Mouse (Mus musculus) liver, embryonic 13.5 days (tissue): ENCODE measurements around the gene Serinc5. TPM values are rescaled to one million over a fixed set of nuclear protein-coding genes. Genes with fewer than 3 reads are reported as not detected.
A peak's percentile ranks its signal among the peaks of the same experiment; 100 is the strongest.

Experiments
- ATAC-seq: fragments of 200-750 bp; cut with Nextera tagmentation; 2 replicates; pipeline ENCODE4 v1.8.0; 2017; ENCODE audit warnings: low read depth, mild to moderate bottlenecking, moderate number of reproducible peaks, moderate library complexity
- DNase-seq: peaks from one replicate; pipeline ENCODE4 v3.0.0; 2022
- H3K27ac ChIP-seq: fragments of 300-500 bp; sonication (generic); 2 replicates; pipeline ENCODE4 v1.5.1; 2015; ENCODE audit warnings: moderate library complexity, mild to moderate bottlenecking, inconsistent platforms
- H3K27me3 ChIP-seq: fragments of 300-500 bp; sonication (generic); 2 replicates; pipeline ENCODE4 v1.6.1; 2015; ENCODE audit warnings: mild to moderate bottlenecking, inconsistent platforms
- H3K36me3 ChIP-seq: fragments of 300-500 bp; sonication (generic); 2 replicates; pipeline ENCODE4 v1.6.1; 2015; ENCODE audit warnings: mild to moderate bottlenecking, inconsistent platforms
- H3K4me1 ChIP-seq: fragments of 300-500 bp; sonication (generic); replicated peaks from 2 replicates; pipeline ENCODE4 v1.6.1; 2015; ENCODE audit warnings: inconsistent platforms
- H3K4me2 ChIP-seq: fragments of 300-500 bp; sonication (generic); 2 replicates; pipeline ENCODE4 v1.6.1; 2015; ENCODE audit warnings: inconsistent platforms, mild to moderate bottlenecking, moderate library complexity
- H3K4me3 ChIP-seq: fragments of 300-500 bp; sonication (generic); replicated peaks from 2 replicates; pipeline ENCODE4 v1.5.1; 2015; ENCODE audit warnings: mild to moderate bottlenecking, inconsistent platforms
- H3K9ac ChIP-seq: fragments of 300-500 bp; sonication (generic); 2 replicates; pipeline ENCODE4 v1.6.1; 2015; ENCODE audit warnings: mild to moderate bottlenecking, inconsistent platforms
- H3K9me3 ChIP-seq: fragments of 300-500 bp; sonication (generic); replicated peaks from 2 replicates; pipeline ENCODE4 v1.6.1; 2016; ENCODE audit warnings: inconsistent platforms
- WGBS: fragments of 180-500 bp; shearing (Covaris S2); methylation state at CpG from one replicate; pipeline ENCODE4 v1.1.7; 2015; ENCODE audit not compliant: insufficient replicate concordance; 5-methylcytosine and 5-hydroxymethylcytosine counted together
- polyA plus RNA-seq: library from polyadenylated mRNA; unstranded; fragments of >200 nt; fragmentation: Nextera tagmentation; extraction: Ambion mirVana; gene quantifications from 2 replicates; pipeline ENCODE4 v1.2.1, GENCODE M21; 2015

Gene Serinc5
- polyA plus RNA-seq, 1 experiment from 2014 or later, result 14.7 TPM

DNA sequence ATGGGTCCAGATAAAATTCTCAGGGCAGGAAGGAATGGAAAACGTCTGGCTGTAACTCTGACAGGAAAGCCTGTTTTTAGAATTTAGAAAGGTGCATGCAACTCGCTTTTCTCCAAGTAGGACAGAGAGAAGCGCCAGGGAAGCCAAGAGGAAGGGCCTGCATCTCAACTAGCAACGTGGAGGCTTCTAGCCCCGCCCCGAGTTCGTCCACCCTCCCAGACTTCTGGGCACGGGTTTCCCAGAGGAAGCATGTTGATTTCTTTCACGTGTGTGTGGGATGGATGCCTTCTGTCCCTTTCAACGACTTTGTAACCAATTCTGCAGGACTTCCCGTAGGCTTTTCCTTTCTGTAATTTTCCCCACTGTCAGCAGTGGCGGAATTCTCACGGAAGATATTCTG is 118.9 kb downstream of the Serinc5 start:
- Histone ChIP-seq H3K4me1 (peaks cover 17% of the 10 kb centered on the region), H3K9ac (no peak overlapping the region), H3K27ac (no peak overlapping the region), H3K4me3 (no peak overlapping the region), H3K4me2 (no peak overlapping the region), H3K27me3 (no peaks in the 10 kb centered on the region; the same call in 1 of the 2 replicates), H3K36me3 (no peaks in the 10 kb centered on the region), H3K9me3 (no peaks in the 10 kb centered on the region)
- WGBS, result 45% methylated on average over 13 of the region's 13 CpGs
- ATAC-seq (no peak), DNase-seq (no peak)

DNA sequence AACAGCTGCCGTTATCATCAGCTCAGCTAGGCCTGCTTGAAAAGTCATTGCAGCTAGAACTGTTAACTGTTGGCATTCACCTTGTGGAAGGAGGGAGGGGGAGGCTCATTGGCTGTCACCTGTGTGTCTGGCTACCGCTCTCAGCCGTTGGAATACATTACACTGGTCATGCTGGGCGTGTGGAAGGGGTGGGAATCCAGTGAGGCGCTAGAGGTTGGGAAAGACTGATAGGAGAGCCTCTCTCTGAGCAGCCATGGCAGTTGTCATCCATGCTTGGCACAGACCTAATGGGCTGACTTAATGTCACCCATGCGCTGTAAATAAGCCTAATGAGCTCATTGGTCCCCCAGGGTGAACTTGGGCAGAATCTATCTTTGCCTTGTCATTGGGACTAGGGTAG is 120.9 kb downstream of the Serinc5 start:
- H3K4me3 ChIP-seq, result no peak overlapping the region
- 64% methylated on average over 6 of the region's 6 CpGs for WGBS
- H3K36me3 ChIP-seq, result no peaks in the 10 kb centered on the region
- H3K4me1 ChIP-seq, result peaks cover 17% of the 10 kb centered on the region
- DNase-seq (no peak), ATAC-seq (no peak)
- no peaks in the 10 kb centered on the region for H3K9me3 ChIP-seq
- H3K27me3 ChIP-seq, result no peaks in the 10 kb centered on the region; the same call in 1 of the 2 replicates
- no peak overlapping the region for H3K9ac ChIP-seq
- H3K27ac ChIP-seq, result no peak overlapping the region
- H3K4me2 ChIP-seq, result no peak overlapping the region

DNA sequence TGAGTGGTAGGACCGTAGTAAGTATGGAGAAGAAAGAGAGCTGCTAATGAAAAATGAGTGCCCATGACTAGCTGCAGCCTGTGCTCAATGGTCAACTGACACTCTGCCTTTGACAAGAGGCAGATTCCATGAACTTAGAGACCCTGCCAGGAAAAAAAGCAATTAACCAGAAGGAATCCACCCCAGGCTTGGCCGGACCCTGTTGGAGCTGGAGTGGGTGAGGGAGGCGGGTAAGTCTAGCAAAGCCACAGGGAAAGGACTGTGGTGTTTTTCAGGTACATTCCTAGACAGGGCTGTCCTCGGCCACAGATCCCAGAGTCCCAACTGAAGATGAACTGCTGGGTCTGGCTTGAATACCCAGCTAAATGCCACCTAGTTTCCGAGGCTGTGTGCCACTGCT is 121.9 kb downstream of the Serinc5 start:
- no peak overlapping the region for H3K4me2 ChIP-seq
- ATAC-seq (no peak), DNase-seq (no peak)
- H3K27me3 ChIP-seq, result no peaks in the 10 kb centered on the region; the same call in 1 of the 2 replicates
- no peaks in the 10 kb centered on the region for H3K9me3 ChIP-seq
- H3K27ac ChIP-seq, result no peak overlapping the region
- H3K9ac ChIP-seq, result no peak overlapping the region
- 66% methylated on average over 5 of the region's 5 CpGs for WGBS
- no peak overlapping the region for H3K4me3 ChIP-seq
- no peaks in the 10 kb centered on the region for H3K36me3 ChIP-seq
- peaks cover 12% of the 10 kb centered on the region; the same call in 1 of the 2 replicates for H3K4me1 ChIP-seq

DNA sequence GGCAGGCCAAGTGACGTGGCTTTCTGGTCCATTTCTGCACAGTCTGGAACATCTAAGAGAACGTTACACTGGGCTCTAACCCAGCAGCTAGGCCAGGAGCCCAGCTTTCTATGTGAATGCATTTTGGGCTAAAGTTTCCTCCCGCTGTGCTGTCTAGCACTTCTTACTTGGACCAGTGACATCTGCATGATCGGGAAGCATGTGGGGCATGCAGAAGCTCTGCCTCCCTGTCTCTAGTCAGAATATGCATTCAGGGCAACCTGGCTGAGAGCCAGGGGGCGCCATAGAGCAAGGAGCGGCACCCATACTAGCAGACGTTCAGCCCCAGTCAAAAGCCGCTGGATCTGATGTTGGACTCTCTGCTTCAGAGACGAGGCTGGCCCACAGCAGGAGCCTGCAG is 122.4 kb downstream of the Serinc5 start:
- Histone ChIP-seq H3K9me3 (no peaks in the 10 kb centered on the region), H3K9ac (no peak overlapping the region), H3K4me3 (no peak overlapping the region), H3K27ac (no peak overlapping the region), H3K36me3 (no peaks in the 10 kb centered on the region), H3K27me3 (no peaks in the 10 kb centered on the region; the same call in 1 of the 2 replicates), H3K4me2 (peak overlapping the region; percentile 17; the same call in 1 of the 2 replicates), H3K4me1 (0 out of 2 replicates have a peak, but pooled peaks cover 9% of the 10 kb centered on the region)
- peak; percentile 67 for DNase-seq
- ATAC-seq, result peak; percentile 55; the same call in 1 of the 2 replicates
- WGBS, result 30% methylated on average over 9 of the region's 9 CpGs

DNA sequence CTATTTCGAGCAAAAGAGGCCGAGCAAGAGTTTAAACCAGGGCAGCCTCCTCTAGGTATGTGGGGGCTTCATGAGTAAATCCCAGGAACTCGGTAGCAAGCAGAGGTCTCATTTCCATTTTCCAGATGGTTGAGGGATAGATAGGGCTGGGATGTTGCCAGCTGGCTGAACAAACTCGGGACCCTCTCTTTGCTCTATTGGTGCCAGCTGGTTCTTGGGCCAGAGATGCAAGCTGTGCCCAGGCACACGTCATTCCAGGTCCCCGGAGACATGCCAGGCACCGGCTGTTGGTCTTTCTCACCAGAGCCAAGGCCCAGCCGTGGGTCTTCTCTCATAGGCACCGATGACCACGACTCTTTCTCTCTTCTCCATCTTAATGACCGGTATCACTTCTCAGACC is 122.8 kb downstream of the Serinc5 start:
- Histone ChIP-seq H3K4me1 (0 out of 2 replicates have a peak, but pooled peaks cover 9% of the 10 kb centered on the region), H3K9ac (no peak overlapping the region), H3K36me3 (no peaks in the 10 kb centered on the region), H3K4me3 (no peak overlapping the region), H3K27me3 (no peaks in the 10 kb centered on the region; the same call in 1 of the 2 replicates), H3K27ac (no peak overlapping the region), H3K9me3 (no peaks in the 10 kb centered on the region), H3K4me2 (peak overlapping the region; percentile 17; the same call in 1 of the 2 replicates)
- ATAC-seq (no peak), DNase-seq (no peak)
- 79% methylated on average over 11 of the region's 11 CpGs for WGBS

DNA sequence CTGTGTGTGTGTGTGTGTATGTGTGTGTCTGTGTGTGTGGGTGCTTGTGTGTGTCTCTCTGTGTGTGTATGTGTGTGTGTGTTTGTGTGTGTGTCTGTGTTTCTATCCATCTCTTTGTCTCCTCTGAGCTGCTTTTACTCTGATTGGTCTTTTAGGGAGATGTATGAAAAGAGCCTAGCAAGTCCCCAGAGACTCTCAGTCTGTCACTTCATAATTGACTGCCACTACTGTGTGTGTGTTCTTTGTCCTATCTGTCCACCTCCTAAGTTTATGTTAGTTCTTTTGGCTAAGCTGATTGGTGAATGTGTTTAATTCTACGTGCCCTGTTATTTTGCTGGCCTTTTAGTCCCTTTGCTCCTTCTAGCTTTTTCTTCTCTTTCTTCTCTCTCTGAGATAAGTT is 124.8 kb downstream of the Serinc5 start:
- ATAC-seq (no peak), DNase-seq (no peak)
- Histone ChIP-seq H3K36me3 (no peaks in the 10 kb centered on the region), H3K9ac (no peak overlapping the region), H3K27ac (no peak overlapping the region), H3K9me3 (no peaks in the 10 kb centered on the region), H3K4me3 (no peak overlapping the region), H3K4me2 (no peak overlapping the region), H3K4me1 (peaks cover 12% of the 10 kb centered on the region; the same call in 1 of the 2 replicates), H3K27me3 (no peaks in the 10 kb centered on the region; the same call in 1 of the 2 replicates)
- 68% methylated on average over 1 of the region's 1 CpGs for WGBS

DNA sequence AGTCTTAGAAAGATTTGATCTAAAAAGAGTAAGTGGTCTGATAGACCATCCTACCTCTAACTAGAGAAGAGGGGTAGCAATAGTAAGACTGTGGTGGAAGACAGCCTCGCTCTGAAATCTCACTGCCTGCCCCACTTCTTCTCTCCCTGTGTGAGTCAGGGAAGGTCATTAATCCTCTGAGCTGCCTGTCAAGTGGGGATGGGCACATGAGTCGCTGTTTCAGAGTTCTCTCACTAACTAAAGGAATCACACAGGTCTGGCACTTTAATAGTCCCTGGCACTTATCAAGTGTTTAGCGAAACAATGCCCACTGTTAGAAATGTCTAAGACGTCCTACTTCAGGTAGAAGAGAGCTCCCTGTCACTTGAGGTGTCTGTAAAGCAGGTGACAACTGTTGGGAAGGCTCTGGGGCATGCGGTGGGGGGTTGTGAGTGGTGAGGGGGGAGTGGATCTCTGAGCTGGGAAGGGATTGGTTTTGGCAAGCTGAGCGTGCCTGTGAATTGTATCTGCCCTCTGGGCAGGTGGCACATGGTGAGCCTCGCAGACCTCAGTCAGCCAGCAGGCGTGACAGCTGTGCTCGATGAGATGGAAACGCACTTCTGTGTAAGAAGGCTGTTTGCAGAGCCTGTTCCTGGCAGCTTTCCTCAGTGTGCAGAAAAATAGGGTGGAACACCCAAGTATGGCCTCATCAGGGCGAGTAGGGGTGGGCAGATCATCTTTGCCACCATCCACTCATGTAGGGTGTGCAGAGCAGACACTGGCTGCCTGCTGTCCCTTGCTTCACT is 125.8 kb downstream of the Serinc5 start:
- Histone ChIP-seq H3K36me3 (no peaks in the 10 kb centered on the region), H3K27me3 (no peaks in the 10 kb centered on the region; the same call in 1 of the 2 replicates), H3K4me1 (peaks cover 20% of the 10 kb centered on the region), H3K9ac (no peak overlapping the region), H3K9me3 (no peaks in the 10 kb centered on the region), H3K27ac (no peak overlapping the region), H3K4me2 (no peak overlapping the region), H3K4me3 (no peak overlapping the region)
- DNase-seq (no peak), ATAC-seq (no peak)
- WGBS, result 65% methylated on average over 11 of the region's 11 CpGs

DNA sequence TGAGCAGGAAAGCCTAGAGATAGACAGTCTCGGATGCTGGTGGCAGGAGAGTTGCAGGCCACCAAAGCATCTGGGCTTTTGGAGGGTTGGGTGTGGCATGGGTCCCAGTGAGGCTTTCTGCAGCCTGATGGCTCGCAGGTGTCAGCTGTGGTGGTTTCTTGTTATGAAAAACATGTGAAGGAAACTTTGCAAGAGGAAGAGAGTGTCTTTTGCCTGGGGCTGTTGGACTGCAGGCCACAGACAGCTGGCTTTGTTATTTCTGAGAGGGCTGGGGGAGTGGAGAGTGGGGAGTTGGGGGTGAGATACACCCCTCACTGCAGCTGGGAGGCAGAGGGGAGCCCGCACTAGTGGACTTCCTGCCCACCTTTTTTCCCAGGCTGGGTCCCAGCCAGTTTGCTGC is 127.9 kb downstream of the Serinc5 start:
- no peaks in the 10 kb centered on the region for H3K27me3 ChIP-seq
- H3K4me3 ChIP-seq, result no peak overlapping the region
- H3K9me3 ChIP-seq, result no peaks in the 10 kb centered on the region
- H3K4me1 ChIP-seq, result peaks cover 35% of the 10 kb centered on the region
- H3K9ac ChIP-seq, result no peak overlapping the region
- 58% methylated on average over 3 of the region's 3 CpGs for WGBS
- no peak overlapping the region for H3K4me2 ChIP-seq
- no peak for ATAC-seq
- H3K27ac ChIP-seq, result no peak overlapping the region
- no peaks in the 10 kb centered on the region for H3K36me3 ChIP-seq
- DNase-seq, result no peak

DNA sequence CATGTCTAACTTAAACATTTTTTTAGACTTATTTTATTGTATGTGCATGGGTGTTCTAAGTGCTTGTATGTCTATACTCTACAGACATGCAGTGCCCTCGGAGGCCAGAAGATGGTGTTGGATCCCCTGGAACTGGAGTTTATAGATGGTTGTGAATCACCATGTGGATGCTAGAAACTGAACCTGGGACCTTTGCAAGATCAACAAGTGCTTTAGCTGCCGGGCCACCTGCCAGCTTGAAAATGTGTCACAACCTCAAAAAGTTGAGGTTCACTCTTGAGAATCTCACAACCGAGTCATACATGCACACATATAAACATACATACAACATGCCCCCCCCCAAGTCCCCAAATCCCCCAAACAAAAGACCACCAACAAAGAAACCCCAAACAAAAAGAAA is 129.0 kb downstream of the Serinc5 start:
- no peak overlapping the region for H3K9ac ChIP-seq
- ATAC-seq, result no peak
- H3K4me3 ChIP-seq, result no peak overlapping the region

DNA sequence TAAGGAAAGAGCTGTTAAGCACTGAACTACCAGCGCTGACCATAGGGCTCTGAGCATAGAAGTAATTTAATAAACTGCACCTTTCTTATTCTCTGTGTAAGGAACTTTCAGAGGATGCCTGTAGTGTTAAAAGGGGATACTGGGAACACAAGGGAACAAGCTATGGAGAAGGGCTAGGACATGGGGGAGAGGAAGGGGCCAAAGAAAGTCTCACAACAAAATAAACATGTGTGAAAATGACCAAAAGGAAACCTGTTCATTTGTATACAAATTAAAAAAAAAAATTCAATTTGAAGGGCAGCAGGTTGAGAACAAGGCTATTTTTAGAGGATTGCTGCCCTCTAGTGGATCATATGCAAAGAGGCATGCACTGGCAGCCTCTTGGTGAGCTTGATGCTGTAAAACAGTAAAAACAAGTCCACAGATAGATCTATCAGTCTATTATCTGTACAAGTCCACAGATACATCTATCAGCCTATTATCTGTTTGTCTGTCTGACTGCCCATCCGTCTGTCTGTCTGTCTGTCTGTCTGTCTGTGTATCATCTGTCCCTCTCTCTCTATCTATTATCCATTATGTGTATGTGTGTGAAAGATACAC is 129.9 kb downstream of the Serinc5 start:
- peak overlapping the region; percentile 95 for H3K27ac ChIP-seq
- no peak for ATAC-seq
- WGBS, result 6% methylated on average over 2 of the region's 2 CpGs
- peaks cover 40% of the 10 kb centered on the region for H3K4me1 ChIP-seq
- DNase-seq, result peak; percentile 24
- no peak overlapping the region for H3K4me3 ChIP-seq
- H3K36me3 ChIP-seq, result no peaks in the 10 kb centered on the region
- H3K9me3 ChIP-seq, result no peaks in the 10 kb centered on the region
- H3K4me2 ChIP-seq, result no peak overlapping the region
- no peak overlapping the region for H3K9ac ChIP-seq
- H3K27me3 ChIP-seq, result no peaks in the 10 kb centered on the region

More for the DNA sequence above, 129.0 kb downstream of the Serinc5 start:
- no peaks in the 10 kb centered on the region for H3K36me3 ChIP-seq
- no peak overlapping the region for H3K27ac ChIP-seq
- no peaks in the 10 kb centered on the region for H3K27me3 ChIP-seq
- 81% methylated on average over 3 of the region's 3 CpGs for WGBS
- no peak for DNase-seq
- peaks cover 40% of the 10 kb centered on the region for H3K4me1 ChIP-seq
- no peak overlapping the region for H3K4me2 ChIP-seq
- H3K9me3 ChIP-seq, result no peaks in the 10 kb centered on the region

DNA sequence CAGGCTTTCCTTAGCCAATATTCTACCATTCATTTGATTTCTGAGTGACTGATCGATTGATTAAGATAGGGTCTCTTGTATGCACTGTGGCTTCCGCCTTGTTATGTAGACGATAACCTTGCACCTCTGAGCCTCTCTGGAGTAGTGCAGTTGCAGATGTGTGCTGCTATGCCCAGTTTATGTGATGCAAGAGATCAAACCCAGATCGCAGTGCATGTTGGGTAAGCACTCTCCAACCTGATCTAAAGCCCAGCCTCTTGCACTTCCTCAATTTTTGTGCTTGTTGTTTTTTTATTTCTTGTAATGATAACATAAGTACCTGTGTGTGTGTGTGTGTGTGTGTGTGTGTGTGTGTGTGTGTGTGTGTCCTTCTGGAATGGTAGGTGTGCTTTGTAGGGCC is 132.0 kb downstream of the Serinc5 start:
- ATAC-seq (peak; percentile 49), DNase-seq (no peak)
- no peak overlapping the region; the same call in 1 of the 2 replicates for H3K4me3 ChIP-seq
- no peaks in the 10 kb centered on the region for H3K27me3 ChIP-seq
- peak overlapping the region; percentile 68 for H3K9ac ChIP-seq
- H3K4me2 ChIP-seq, result peak overlapping the region; percentile 65
- 80% methylated on average over 4 of the region's 4 CpGs for WGBS
- no peaks in the 10 kb centered on the region for H3K9me3 ChIP-seq
- peak overlapping the region; percentile 95 for H3K27ac ChIP-seq
- H3K36me3 ChIP-seq, result no peaks in the 10 kb centered on the region
- peaks cover 40% of the 10 kb centered on the region for H3K4me1 ChIP-seq
